Mouse (Mus musculus) E14TG2a.4 (cell line): ENCODE measurements around the gene Sh2b3.

ENCODE experiments used
- CTCF ChIP-seq: conservative IDR thresholded peaks from 2 replicates; pipeline ENCODE4 v1.5.1; 2014; ENCODE audit warnings: low read length
- NANOG ChIP-seq: IDR thresholded peaks from 2 replicates; pipeline ENCODE4 v1.6.1; 2014; ENCODE audit warnings: borderline replicate concordance, low read length, mixed read lengths
- POU5F1 ChIP-seq: IDR thresholded peaks from 2 replicates; pipeline ENCODE4 v1.6.1; 2014; ENCODE audit warnings: low read length, borderline replicate concordance

- no peak for TF ChIP-seq CTCF
- TF ChIP-seq NANOG, result no peak
- TF ChIP-seq POU5F1, result no peak
Observed at GRCm38 (mm10) chr5:121811485-121811931, 25.9 kb downstream of the Sh2b3 start.
